Mouse (Mus musculus) mature B cell (primary cell): ENCODE results near the gene Mgat4b.

ENCODE experiments used
- in situ Hi-C: fragments of 300-500 bp; cut with MboI; formaldehyde crosslinking; loops from 2 replicates; pipeline ENCODE4 v1.14.3; 2019

Mgat4b gene

DNA sequence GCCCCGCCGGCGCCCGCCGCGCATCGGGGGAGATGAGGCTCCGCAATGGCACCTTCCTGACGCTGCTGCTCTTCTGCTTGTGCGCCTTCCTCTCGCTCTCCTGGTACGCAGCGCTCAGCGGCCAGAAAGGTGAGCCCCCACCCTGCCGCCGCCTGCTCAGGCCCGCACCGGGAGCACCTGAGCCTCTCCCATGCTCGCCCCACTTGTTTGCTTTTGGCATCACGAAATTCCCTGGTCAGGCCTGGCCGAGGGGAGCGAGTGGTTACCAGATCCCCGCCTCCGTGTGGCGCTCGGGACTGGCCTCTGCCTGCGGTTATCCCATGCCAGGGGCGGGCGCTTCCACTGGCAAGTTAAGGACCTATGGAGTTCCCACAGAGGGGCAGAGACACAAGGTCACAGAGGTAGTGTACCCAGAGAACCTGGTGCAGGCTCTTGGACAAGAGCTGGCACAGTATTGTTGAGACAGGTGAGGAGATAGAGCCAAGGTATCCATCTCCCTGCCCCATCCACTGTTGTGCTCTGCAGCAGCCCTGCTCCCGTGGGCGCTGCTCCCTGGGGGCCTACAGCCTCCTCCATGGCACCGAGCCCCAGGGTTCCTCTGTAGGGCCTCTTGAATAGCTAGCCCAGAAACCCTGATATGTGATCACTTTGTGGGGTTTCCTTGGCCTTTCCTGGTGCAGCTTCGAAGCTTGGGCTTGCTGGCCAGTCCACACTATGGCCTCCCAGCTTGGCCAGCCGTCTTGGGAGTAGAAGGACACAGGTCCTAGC, 15.1 kb downstream of the Mgat4b start:
- in situ Hi-C loops: no loop called here

DNA sequence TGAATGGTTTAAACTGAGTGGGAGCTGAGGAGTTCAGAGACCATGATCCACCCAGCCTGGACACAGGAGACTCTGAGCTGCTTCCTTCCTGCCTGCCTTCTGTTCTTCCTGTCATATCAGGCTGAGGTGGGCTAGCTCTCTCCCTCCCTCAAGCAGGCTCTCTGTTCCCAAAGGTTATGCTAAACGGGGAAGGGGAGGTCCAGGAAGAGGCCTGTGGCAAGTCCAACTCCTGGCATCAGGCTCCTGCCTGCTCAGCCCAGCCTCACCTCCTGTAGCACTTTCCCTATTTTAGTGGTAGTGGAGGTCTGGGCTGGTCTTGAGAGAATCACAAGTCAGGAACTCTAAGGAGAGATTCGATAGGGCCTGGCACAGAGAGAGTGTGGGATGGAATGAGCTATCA, 15.7 kb downstream of the Mgat4b start:
- in situ Hi-C loops: no loop called here

DNA sequence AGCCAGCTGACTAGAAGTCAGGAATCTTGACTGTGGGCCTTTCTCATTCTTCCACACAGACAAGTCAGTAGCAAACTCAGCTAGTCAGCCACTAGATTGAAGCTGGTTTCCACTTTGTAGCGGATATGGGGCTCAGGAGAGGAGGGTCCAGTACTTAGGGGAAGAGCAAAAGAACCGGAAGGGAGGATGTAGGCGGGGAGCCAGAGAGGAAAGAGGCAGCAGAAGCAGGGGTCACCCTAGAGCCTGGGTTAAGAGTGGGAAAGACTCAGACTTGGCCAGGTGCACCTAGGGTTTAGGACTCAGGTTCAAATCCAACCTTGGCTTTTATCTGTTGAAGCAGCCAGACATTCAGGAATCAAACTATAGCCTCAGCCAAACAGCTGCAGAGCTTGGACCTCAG, 16.5 kb downstream of the Mgat4b start:
- in situ Hi-C loops: no loop called here

DNA sequence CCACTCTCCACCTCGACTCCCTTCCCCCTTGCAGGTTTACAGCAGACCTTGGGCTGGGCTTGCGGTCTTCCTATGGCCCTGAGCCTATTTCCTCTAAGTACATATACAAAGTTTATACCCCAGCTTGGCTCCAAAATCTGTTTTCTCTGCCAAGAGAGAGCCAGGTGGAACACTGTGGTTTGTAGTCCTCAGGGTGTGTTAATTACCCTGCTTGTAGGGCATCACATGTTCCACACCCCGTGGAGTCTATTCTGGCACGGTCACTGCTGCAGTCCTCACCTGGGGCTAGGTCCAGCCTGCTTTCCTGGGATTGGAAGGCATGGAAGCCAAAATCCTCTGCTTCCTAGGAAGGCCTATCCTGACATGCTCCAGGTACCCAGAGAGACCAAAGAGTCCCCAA, 17.0 kb downstream of the Mgat4b start:
- in situ Hi-C loops: no loop called here

DNA sequence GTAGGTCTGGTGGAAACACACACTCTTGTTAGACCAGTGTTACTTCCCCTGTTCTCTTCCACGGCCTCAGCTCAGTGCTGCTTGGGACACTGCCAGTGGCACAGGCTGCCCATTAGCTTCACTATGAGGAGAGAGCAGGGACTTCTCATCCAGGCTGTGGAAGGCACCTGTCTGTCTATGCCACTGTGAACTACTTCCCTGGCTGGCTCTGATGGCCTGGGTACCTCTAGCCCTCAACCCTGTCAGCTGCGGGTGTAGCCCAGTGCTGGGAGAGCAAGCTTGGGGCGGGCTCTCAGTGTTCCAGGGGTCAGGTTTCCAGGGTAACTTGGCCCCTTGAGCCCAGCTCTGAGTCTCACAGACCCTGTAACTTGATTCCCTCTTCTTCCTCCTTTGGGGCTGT, 18.1 kb downstream of the Mgat4b start:
- in situ Hi-C loops: no loop called here

DNA sequence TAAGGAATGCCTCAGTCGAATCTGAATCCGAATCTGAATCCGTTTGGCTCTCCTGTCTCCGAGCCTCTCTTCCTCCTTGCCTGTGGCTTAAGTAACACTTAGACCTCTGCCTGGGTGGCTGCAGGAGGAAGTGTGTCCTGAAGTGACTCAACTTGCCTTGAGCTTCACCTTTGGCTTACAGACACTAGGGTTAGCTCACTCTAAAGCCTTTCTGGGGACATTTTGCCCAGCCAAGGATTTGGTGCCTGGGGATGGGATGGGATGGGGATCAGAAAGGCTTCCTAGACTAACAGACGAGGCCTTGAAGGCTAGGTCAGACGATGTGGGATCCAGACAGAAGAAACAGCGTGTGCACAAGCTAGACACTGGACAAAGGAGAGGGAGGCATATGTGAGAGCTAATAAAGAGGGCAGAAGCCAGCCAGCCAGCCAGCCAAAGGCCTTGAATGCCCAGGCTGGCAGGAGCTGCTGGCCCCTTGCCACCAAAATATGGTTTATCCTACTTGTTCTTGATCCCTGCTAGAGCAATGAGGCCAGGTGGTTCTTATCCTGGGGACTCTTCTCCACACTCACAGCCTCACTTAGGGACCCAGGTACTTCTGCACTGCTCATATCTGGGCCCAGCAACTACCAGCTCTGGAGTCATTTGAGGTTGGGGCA, 18.7 kb downstream of the Mgat4b start:
- in situ Hi-C loops: no loop called here

DNA sequence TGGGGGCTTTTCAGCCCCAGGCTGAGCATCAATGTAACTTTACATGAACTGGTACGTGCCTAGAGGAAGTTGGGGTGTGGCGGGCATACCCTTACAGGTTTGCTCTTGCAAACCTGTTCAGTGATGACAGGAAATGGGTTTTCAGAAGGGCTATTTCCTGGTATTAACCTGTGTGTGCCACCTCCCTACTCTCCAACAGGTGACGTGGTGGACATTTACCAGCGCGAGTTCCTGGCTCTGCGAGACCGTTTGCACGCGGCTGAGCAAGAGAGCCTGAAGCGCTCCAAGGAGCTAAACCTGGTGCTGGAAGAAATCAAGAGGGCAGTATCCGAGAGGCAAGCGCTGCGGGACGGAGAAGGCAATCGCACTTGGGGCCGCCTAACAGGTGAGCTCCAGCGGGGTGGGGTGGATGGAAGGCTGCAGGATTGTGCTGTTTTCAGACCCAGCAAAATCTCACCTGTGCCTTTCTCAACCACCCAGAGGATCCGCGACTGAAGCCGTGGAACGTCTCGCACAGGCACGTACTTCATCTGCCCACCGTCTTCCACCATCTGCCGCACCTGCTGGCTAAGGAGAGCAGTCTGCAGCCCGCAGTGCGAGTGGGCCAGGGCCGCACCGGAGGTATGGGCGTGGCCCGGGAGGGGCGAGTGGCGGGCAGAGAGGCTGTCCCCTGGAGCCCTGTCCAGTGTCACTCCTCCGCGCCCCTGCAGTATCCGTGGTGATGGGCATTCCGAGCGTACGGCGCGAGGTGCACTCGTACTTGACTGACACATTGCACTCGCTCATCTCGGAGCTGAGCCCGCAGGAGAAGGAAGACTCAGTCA, 20.0 kb downstream of the Mgat4b start:
- in situ Hi-C loops: loop anchor here (5.0 kb wide), 1 partner anchor 57 kb away; no protein-coding TSS in a partner anchor

DNA sequence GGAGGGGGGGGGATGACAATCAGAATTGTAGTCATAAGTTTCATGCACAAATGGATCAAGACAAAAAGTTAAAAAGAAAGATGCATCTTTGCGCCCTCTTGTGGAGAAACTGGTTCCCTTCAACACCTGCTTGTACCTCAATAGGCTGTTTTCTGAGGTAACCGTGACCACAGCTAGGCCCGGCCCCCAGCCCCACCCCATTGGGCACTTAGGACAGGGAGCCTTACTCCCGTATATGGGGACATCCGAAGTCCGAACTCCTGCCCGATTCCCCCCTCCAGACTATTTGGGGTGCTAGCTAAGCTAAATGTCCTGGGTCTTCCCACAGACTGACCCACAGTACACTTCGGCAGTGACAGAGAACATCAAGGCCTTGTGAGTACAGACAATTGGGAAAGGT, 20.7 kb downstream of the Mgat4b start:
- in situ Hi-C loops: loop anchor here (5.0 kb wide), 1 partner anchor 56 kb away; no protein-coding TSS in a partner anchor

DNA sequence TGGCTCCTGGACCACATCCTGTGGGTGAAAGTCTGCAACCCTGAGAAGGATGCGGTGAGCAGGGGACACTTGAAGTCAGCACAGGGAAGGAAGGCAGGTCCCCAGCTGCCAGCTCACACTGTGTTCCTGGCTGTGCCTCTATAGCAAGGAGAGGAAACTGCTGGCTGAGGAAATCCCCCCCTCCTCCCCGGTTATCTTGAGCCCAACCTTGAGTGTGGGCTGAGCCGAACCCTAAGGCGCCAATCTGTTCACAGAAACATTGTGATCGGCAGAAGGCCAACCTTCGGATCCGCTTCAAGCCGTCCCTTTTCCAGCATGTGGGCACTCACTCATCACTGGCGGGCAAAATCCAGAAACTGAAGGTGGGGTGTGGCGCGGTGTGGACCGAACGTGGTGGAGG, 22.3 kb downstream of the Mgat4b start:
- in situ Hi-C loops: loop anchor here (5.0 kb wide), 1 partner anchor 54 kb away; no protein-coding TSS in a partner anchor

DNA sequence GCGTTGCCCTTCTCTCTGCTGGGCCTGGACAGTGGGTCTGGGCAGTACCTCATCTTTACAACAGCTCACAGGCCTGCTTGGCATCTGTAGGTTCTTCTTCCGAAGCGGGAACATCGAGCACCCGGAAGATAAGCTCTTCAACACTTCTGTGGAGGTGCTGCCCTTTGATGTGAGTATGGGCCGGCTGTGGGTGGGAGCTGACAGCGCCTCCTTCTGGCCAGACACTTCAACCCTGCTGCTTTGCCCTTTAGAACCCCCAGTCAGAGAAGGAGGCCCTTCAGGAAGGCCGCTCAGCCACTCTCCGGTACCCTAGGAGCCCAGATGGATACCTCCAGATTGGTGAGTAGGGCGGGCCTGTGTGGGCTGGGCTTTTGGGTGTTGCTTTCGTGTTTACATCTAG, 23.3 kb downstream of the Mgat4b start:
- in situ Hi-C loops: loop anchor here (5.0 kb wide), 1 partner anchor 53 kb away; no protein-coding TSS in a partner anchor

DNA sequence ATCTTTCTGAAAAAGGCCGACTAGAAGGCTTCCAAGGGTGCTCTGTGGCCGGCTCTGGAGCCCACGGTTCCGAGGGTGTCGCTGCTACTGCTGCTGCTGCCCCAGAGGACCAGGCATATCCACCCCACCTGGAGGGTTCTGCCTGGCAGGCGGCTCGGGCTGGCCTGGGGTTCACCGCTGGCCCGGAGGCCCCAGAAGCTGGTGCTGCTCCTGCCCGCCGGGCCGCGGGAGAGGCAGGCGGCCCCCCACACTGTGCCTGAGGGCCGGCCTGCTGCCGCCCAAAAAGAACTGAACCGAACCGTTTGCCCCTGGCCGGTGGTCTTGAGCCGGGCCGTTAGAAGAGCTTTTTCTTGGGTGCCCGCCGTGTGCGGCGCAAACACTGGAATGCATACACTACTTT, 23.9 kb downstream of the Mgat4b start:
- in situ Hi-C loops: loop anchor here (5.0 kb wide), 1 partner anchor 53 kb away; no protein-coding TSS in a partner anchor

DNA sequence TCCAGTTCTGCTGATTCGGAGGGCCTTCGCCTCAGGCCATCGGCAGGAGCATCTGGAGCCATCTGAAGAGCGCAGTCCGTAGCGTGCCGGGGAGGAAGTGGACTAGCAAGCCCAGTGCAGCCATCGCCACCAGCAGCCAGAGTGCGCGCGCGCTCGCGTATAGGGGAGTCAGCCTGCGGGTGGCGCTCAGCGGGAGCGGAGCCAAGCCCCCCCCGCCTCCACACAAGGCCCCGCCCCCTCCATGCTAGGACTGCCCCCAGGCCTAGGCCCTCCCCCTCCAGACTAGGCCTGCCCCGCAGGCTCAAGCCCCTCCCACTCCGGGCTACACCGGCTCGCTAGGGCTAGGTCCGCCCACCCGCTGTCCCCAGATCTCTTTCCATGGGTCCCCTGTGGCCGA, 25.8 kb downstream of the Mgat4b start:
- in situ Hi-C loops: no loop called here

DNA sequence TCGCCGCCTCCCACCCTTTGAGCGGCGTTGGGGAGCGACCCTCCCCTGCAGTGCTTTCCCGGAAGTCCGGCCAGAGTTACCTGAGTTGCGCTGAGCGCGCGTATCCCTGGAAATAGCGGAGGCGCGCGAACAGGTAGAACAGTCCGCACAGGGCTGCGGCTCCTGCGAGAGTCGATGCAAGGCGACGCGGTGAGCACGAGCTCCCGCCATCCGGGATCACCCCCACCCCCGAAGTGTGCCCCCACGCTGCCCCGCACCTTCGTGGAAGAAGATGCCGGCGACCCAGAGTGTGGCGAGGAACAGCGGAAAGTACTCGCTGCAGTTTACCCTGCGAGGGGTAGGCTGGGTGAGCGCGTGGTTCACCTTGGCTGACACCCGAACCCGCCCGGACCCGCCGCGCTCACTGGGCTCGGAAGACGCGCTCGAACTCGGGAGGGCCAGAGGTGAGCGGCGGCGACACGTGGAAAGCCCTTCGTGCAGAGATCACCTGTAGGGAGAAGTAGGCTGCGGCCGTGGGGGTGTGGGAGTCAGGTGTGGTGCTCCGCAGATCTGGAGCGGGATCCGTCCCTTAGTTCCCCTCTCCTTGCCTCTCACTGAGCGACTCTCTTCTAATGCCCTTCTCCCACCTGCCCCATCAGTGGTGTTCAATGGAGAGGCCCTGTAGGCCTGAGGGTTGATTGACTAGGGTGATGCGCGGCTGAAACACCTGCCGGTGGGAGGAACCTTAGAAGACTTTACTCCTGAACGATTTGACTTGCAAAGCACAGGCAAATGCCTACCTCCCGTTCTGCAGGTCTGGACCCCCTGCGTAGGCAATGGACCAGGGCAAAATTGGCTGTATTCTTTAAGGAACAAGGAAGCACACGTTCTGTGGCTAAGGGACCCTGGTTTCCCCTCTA, 26.5 kb downstream of the Mgat4b start:
- in situ Hi-C loops: no loop called here

DNA sequence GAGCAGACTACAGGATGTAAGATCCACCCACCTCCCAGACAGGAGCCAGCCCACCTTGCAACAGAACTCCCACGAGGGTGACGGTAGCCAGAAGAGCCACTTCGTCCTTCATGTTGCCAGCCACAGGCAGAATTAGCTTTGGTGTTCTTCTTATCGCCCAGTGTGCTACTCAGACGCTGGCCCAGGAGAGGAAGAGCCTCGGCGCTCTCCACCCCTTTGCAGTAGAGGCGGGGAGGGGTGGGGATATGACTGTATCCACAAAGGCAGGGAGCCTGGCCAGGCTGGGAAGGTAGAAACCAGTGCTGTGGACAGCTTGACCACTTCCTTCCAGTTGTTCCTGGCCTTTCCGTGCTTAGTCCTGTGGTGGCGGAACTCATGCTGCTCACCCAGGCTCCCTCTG, 27.6 kb downstream of the Mgat4b start, which contains the start of gene Ltc4s:
Gene Ltc4s, minus strand, starts transcription at position 293 of the 400 bp plus-strand sequence.
- in situ Hi-C loops: no loop called here

DNA sequence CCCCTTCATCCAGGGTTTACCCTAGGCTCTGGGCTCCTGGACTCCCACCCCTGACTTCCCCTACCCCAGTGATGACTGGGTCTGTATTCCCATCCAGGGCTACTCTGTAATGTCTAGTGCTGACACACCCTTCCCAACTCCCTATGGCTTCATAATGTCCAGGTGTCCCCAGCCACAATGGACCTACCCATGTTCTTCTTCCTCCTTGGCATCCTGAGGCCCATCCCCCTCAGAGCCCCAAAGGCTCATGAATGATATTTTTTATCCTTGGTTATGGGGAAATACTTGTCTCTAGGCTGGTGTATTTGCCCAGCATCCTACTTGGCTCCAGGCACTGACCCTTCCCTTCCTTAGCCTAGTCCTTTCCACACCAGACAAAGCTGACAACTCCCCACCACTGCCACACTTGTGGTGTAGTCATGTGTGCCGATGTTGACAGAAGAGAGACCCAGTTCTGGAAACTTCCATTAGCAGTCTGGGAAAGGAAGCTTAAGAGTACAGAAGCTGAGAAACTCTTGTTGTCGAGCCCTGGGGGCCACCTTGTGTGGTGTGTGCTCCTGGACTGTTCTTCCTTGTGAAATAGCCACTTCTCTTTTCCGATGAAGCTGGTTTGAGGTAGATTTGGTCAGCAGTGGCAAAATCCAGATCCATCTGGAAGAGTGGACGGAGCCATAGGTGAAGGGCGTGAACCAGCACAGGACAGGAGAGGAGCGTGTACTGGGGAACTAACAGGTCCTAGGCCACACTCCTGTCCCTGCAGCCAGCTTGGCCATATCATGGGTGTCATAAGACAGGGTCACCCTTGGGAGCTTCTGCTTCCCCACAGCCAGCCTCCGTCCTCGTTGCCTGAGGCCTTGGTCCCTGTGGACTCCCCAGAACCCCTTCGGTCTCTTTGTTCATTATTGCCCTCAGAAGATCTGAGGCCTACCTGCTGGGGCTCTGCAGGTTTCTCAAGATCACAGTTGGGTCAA, 28.4 kb downstream of the Mgat4b start:
- in situ Hi-C loops: no loop called here

DNA sequence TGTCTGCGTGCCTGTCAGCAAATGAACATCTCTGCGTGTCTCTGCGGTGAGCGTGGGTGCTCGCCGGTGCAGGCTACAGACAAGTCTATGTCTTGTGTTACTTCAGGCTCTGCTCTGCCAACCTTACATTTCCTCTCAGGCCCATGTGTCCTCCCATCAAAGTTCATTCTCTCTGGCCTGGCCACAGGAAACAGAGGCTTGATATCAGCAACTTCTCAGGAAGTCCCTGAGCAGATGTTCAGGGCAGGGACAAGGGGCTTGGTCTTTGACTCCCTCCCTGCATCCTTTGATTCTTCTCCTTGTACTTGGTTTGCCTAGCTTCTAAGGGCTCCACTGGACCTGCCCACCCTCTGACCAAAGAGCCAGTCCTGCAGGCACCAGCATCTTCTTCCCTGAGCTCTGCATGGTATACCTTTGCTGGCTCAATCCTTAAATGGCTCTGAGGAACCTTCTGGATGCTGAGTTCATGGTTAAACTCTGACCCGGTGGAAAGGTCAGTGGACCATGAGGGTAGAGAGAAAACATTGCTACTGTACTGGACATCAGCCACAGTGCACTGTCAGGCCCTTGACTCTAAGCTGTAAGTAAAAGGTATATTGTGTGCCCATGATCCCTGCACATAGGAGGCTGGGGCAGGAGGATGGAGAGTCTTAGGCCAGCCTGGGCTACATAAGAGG, 29.7 kb downstream of the Mgat4b start:
- in situ Hi-C loops: no loop called here

DNA sequence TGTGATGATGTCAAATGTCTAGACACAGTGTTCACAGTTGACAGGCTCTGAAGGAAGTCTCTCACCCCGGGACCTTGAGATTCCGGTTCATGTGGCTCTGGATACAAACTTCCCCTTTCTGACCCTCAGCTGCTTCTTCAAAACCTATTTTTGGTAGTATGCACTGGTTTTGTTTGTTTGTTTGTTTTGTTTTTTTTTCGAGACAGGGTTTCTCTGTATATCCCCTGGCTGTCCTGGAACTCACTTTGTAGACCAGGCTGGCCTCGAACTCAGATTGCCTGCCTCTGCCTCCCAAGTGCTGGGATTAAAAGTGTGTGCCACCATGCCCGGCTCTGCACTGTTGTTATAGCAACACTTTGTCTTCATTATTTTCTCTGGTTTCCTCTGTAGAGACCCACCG, 33.2 kb downstream of the Mgat4b start:
- in situ Hi-C loops: no loop called here

DNA sequence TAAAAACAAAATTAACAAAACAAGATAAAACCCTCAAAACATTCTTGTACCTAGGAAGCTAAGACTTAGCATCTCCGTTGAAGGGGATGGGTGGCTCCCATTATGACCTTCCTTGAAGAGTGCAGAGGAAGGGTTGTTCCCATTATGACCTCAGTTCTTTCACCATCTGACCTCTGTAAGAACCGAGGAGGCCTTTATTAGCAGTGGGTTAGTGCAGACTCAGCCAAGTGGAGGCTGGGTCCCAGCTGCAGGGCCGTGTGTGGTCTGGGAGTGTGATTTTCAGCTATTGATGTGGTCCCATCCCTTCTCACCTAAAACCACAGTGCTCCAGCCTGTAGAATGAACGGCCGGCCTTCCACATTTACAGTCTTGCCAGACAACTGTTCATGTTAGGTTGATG, 34.6 kb downstream of the Mgat4b start:
- in situ Hi-C loops: no loop called here

DNA sequence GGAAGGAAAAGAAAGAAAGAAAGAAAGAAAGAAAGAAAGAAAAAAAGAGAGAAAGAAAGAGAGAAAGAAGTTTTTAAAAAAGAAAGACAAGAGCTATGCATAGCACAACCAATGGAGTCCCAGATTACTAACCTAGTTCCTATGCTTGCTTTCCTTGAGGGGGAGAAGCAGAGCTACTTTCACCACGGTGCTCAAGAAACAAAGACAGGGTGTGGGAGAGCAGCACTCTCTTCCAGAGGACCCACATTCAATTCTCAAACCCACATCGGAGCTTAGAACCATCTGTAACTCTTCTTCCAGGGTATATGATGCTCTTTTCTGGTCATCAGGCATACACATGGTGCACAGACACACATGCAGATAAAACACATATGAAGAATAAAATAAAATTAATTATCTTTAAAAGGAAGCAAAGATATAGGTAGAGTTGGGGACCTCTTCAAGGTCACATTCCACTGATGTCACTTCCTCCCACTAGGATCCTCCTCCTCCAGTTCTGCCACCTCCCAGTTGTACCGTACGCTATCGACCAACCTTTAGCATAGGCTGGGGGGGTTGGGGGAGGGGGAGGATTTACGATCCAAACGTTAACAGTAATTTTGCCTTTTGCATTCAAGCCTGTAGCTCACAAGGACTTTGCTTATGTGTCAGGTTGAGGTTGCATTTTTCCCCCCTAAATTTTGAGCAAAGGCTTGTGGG, 37.9 kb downstream of the Mgat4b start:
- in situ Hi-C loops: no loop called here
